Mouse (Mus musculus): ENCODE data around the gene Gm6367. TPM values are rescaled to one million over a fixed set of nuclear protein-coding genes. Genes with fewer than 3 reads are reported as not detected.
"Not testable (repeated sequence)": the region's sequence is repeated elsewhere in the genome, so short reads cannot be mapped to it uniquely, and the experiment has no call there.

The Gm6367 gene
- polyA plus RNA-seq (2011; ENCODE audit: insufficient read depth, insufficient read length, low read depth, missing spikeins) = not detected in 2 replicates

GRCm38 (mm10) chr5:94988326-94988725 lies at the start of gene Gm6367:
TSS of gene Gm6367 (plus strand) at chr5:94988626.
- H3K27me3 ChIP-seq (ENCODE audit: control insufficient read depth, insufficient read depth, low read length, poor library complexity, severe bottlenecking); H3K36me3 ChIP-seq (ENCODE audit: control insufficient read depth, insufficient read depth, low read length, poor library complexity, severe bottlenecking); H3K4me1 ChIP-seq (ENCODE audit: control insufficient read depth, insufficient read depth, low read length); H3K9me3 ChIP-seq (replicated peaks; ENCODE audit: control insufficient read depth, insufficient read depth, low read length, poor library complexity, severe bottlenecking); H3K4me3 ChIP-seq (ENCODE audit: low read depth, low read length); H3K9ac ChIP-seq (ENCODE audit: low read depth, poor library complexity, severe bottlenecking); H3K27ac ChIP-seq (ENCODE audit: insufficient read depth, low read length): not testable (repeated sequence)

Other genes with a start within 250 kb of the Gm6367 start
- gene Gm3183, start 123.2 kb upstream of the Gm6367 start, polyA plus RNA-seq (2011; ENCODE audit: insufficient read depth, insufficient read length, low read depth, missing spikeins) = not detected in 2 replicates
- not detected in 2 replicates for gene Gm7942, start 118.3 kb downstream of the Gm6367 start, polyA plus RNA-seq (2011; ENCODE audit: insufficient read depth, insufficient read length, low read depth, missing spikeins)
- gene Gm16513, start 194.0 kb downstream of the Gm6367 start, polyA plus RNA-seq (2011; ENCODE audit: insufficient read depth, insufficient read length, low read depth, missing spikeins) = not detected in 2 replicates

All from ES-Bruce4 (cell line).